Mouse (Mus musculus) bone marrow macrophage, adult 2 months (primary cell): ENCODE results near the gene Pdzrn4.

ENCODE experiments used
- CTCF ChIP-seq: IDR thresholded peaks from 2 replicates; pipeline ENCODE4 v1.5.1; 2012; ENCODE audit warnings: low read depth, mild to moderate bottlenecking, low read length, moderate library complexity
- POLR2A ChIP-seq: IDR thresholded peaks from 2 replicates; pipeline ENCODE4 v1.6.1; 2012; ENCODE audit warnings: mild to moderate bottlenecking, low read depth, low read length, borderline replicate concordance

DNA sequence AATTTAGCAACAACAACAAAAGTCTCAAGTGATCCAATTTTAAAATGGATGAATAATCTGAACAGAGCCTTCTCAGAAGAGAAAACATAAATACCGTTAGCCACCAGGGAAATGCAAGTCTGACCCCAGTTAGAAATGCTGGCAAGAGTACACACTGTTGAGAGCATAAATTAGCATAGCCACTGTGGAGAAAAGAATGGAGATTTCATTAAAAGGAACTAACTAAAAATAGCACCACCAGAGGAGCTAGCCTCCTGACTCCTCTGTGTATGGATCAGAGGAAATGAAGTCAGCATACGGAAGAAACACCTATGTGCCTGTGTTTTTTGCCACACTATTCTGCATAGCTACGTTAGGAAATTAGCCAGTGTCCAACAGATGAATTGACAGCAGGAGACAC, 409.3 kb downstream of the Pdzrn4 start:
- no peak for TF ChIP-seq CTCF
- TF ChIP-seq POLR2A: no peak
